Mouse (Mus musculus) adrenal gland, postnatal 36 days (tissue): ENCODE results near the gene Prg4. TPM values are rescaled to one million over a fixed set of nuclear protein-coding genes. Genes with fewer than 3 reads are reported as not detected.

Experiments
- DNase-seq, 2 experiments: peaks; one replicate each; pipeline ENCODE4 v3.0.0; 2021; ENCODE audit warnings: mixed read lengths in 1 of 2
- long read RNA-seq, 2 experiments: library from polyadenylated mRNA; stranded (forward); transcript quantifications; one replicate each; pipeline ENCODE4 v2.0.0; 2021; ENCODE audit warnings: borderline sequencing depth in 2 of 2
- total RNA-seq, 2 experiments: library from RNA; stranded (reverse); gene quantifications; 2 replicates each; pipeline ENCODE4 v1.2.3; 2021

Prg4 gene
- 1 to 10 TPM; 5.0 to 5.1 TPM for total RNA-seq
- long read RNA-seq, experiment 1, partial matches to known transcripts: 1 of 1 reads
- long read RNA-seq, experiment 1, other reads (novel, unspliced or antisense): 0 of 1 reads
- long read RNA-seq, experiment 2: 0 reads

GRCm38 (mm10) chr1:150466132-150466531 lies at the start of gene Prg4:
Prg4 (minus strand) TSS chr1:150466165.
- peak in 1 of 2 experiments; percentile 8 for DNase-seq

- no peak for DNase-seq
These were observed 47.1 kb upstream of the Prg4 start for GRCm38 (mm10) chr1:150513041-150513440.

DNA sequence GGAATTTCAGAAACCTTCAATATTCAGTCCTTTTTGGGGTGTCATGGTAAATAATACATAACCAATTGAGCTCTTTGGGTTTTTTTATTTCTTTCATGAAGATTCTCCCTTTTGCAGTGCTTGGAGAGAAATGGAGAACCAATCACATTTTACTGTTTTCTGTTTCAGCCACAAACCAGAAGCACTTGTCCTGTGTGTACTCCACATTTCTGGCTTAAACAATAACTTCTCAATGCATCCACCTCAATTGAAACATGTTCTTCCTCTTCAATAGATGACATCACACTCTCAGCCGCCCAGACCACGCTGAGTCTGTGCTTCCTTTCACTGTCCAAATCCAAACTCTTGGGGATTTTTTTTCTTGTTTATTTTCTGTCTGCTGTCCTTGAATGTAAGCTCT lies 39.8 kb upstream of the Prg4 start:
- DNase-seq: no peak

GRCm38 (mm10) chr1:150503321-150503720 lies 37.4 kb upstream of the Prg4 start:
- DNase-seq: no peak

GRCm38 (mm10) chr1:150498177-150498576 lies 32.2 kb upstream of the Prg4 start:
- DNase-seq: no peak

- DNase-seq: peak; percentile 14 to 29
These were observed 31.7 kb upstream of the Prg4 start for GRCm38 (mm10) chr1:150497690-150498089.

DNA sequence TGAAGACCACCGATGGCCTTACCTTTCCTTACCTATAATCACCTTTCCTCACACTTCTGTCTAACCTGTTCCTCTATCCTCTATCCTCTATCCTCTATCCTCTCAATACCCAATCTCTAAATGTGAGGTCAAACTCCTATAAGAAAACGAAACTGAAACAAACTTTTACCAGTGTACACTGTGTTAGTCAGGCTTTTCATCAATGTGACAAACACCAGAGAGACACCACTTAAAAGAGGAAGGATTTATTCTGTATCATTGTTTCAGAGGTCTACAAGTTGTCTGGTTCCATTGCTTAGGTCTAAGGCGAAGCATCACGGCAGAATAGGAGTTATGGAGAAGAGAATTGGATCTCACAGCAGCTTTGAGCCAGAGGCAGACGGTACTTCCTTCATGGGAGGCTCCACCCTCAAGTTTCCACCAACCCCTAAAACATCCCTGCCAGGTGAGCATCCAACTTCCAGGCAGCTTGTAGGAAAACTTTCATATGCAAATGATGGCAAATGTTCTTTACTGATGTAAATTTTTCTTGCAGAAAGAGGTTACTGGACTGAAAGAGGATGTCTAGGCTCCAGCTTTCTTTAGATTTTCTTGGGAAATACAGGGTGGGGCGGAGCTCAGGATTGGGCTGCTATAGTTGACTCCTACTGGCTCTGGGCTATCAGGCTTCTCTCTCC lies 30.8 kb upstream of the Prg4 start:
- no peak for DNase-seq

- DNase-seq: no peak
These were observed 23.2 kb upstream of the Prg4 start for GRCm38 (mm10) chr1:150489148-150489547.

DNA sequence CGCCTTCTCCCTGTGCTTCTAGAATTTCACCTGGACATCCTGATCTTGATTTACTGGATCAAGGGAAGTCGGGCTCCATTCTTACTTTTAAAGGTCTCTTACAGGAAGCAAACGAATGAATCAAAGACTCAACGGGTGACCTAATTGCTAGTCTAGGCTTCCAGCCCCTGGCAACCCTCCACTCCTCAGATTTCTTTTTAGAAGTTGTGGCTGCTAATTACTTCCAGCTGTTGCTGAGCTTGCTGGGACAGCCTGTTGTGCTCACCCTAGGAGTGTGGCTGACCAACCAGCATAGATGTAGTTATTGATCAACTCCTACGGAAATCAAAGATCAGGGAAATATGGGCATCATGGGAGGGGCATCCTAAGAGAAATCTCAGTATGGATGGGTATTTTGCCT lies 14.7 kb upstream of the Prg4 start:
- DNase-seq: no peak

DNA sequence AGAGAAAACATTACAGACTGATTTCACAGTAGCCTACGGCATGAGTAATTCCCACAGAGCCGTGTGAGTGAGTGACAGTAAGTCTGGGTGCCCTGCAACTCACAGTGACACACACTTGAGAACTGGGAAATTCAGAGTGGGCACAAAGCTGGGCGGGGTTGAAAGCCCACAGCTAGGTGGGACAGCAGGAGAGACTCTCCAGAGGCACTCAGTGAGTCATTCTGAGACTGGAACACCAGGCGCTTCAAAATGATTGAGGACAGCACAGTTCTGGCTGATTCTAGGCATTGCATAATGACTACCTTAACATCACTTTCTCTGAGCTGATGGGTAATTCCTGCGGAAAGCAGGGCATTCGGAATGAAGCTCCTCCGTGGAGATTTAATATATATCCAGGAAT lies 6.6 kb upstream of the Prg4 start:
- DNase-seq: peak; percentile 8 to 23

GRCm38 (mm10) chr1:150469992-150470391 lies 4.0 kb upstream of the Prg4 start:
- DNase-seq: no peak

DNA sequence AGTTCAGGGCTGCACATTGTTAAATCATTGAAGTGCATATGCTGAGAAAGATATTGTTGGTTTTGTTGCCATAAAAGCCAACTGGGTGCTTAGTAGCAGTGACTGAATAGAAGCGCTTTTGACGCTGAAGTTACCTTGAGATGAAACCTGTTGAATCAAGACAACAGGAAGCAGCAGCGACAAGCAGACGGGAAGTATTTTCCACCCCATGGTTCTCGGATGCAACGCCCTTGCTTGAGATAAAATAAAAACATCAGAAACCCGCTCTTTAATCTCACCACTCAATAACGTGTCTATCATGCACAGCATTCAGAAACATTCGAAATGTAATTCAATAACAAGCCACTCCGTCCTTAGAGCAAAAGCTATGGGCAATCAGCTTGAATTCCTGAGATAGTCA lies 601 bp downstream of the Prg4 start:
- DNase-seq: no peak

GRCm38 (mm10) chr1:150463691-150464090 lies 2.3 kb downstream of the Prg4 start:
- DNase-seq: no peak

DNA sequence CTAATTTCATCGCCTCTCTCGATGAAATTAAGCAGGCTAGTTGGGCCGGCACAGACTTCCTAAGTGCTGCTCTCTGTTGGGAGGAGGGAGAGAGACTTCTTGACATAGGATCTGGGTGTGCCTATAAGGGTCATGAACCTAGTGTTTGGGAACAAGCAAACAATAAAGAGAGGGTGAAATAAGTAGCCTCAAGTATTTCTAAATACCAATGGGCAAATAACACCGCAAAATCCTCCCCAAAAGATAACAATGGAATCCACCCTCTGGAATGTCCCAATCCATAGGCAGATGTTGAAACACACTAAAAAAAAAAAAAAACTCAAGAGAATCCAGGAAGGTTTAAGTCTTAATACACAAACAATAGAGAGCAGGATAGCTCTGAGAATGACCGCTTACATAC lies 2.9 kb downstream of the Prg4 start:
- DNase-seq: no peak

- DNase-seq: no peak
These were observed 5.4 kb downstream of the Prg4 start for GRCm38 (mm10) chr1:150460595-150460994.

DNA sequence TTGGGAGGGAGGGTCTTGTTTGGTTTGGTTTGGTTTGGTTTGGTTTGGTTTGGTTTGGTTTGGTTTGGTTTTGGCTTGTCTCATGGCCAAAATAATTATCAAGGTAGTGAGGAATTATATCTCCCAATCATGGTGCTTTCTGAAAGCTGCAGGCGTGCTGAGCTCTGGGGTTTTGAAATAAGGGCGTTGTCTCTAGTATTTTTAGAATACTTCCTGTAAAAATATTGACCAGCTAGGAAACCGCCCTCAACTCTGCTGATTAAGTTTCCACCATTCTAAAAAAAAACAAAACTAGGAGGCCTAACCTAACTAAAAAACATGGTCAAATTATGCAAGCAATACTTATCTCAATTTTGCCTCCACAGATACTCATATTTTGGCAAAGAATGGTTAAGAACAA lies 6.4 kb downstream of the Prg4 start:
- DNase-seq: no peak

DNA sequence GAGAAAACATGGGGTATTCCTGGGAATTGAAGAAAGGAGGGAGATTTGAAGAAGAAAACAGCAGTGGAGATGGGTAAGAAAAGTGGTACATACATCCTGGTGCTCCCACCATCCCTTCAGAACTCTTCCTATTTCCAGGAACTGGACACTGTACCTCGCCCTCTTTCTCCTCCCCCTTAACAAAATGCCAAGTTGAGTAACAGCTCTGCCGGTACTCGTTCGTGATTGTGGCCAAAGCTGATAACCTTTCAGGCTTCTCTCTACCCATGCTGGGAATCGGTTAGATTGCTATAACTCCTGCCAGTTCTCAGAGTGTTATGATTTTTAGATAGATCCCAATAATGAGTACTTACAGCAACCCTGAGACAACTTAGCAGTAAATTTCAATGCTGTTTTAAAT lies 7.0 kb downstream of the Prg4 start:
- DNase-seq: no peak

DNA sequence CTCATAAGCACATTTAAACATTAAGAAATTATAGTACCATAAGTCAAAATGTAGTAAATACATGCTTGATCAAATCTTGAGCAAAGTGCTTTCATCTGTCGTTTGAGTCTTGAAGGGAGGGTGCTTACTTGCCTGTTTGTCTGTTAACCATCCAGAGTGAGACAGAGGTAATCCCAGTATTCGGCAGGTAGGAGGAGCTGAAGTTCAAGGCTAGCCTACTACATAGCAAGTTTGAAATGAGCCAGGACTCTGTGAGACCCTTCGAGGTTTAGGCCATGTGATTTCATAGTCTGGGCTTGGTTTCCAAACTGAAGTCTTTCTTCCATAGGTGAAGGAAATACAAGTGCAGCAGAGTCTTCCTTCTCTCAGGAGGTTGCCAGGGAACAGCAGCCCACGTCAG lies 24.2 kb downstream of the Prg4 start:
- DNase-seq: no peak

DNA sequence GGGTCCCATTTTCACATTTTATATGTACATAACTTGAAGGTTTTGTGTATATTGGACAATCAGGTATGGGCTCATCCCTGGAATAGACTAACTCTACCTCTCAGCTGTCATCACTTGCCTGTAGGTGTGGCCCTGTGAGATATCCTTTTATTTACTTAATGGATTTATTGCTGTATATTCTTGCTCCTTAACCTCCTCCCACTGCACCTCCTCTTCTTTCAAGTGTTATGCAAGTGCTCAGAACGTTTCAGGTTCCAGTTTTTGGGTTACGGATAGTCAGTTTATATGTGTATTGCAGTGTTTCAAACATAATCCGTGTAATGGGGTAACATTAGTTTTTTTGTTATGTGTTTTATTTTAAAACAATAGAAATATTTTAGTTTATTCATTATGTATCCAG lies 27.3 kb downstream of the Prg4 start:
- no peak for DNase-seq

DNA sequence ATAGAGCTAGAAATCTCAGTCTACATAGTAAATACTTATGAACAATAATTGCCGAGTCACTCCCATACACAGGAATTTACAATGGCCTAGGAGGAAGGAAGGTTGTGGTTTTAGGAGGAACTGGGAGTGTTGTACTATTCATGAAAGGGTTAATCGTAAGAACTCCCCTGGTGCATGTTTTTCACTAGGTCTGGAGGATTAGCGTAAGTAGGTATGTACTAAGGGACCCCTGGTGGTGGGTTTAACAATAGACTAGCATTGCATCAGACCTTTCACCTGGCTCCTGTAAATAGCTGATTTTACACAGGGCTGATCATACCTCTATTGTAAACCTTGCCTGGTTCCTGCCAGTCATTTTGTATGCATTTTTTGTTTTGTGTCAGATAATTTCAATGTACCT lies 39.7 kb downstream of the Prg4 start:
- DNase-seq: no peak

DNA sequence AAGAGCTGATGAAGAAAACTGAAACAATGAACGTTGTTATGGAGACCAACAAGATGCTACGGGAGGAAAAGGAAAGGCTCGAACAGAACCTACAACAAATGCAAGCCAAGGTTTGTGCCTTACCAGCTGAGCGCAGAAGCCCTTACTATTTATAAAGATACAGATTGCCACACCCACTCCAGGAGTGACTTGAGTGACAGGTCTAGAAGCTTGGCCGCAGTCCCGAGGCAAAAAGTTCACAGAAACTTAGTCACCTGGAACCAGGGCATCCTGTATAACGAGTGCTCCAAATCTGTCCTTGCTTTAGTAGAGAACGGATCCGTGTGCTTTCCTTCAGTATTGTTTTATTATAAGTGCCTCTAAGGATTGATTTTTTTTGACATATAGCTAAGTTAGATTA lies 40.3 kb downstream of the Prg4 start:
- no peak for DNase-seq

DNA sequence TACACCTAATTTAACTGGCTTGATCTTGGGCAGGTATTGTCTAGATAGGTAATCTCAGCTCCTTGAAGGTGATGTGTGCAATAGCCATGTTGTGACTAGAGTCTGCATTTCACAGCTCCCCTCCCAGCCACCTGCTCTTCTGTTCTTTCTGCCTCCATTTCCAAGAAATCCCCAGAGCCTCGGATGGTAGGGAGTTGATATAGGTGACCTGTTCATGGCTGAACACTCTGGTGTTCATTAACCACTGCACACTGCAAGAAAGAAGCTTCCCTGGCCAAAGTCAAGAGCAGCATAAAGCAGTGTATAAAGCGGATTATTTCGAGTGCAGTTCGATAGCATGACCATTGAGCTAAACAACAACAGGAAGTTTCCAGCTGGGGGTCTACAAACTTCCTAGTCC lies 47.5 kb downstream of the Prg4 start:
- DNase-seq: no peak

GRCm38 (mm10) chr1:150416006-150416405 lies 50.0 kb downstream of the Prg4 start:
- no peak for DNase-seq

- peak in 1 of 2 experiments; percentile 30 for DNase-seq
These were observed 56.0 kb downstream of the Prg4 start for GRCm38 (mm10) chr1:150409996-150410395.

DNA sequence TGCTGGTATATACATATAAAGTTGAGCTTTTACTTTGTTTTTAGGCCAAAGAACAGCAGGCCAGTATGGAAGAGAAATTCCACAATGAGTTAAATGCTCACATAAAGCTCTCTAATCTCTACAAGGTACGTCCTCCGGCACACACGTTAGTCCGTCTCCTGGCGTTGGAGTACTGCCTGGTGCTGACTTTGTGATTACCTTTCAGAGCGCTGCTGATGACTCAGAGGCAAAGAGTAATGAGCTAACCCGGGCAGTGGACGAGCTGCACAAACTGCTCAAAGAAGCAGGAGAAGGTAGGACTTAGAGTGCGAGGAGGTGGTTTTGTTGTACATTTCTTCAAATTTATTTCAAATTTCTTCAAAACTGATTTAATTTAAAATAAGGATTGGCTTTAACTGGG lies 58.7 kb downstream of the Prg4 start:
- DNase-seq: peak; percentile 20 to 42
